Mouse (Mus musculus): ENCODE measurements around the gene Pten. TPM values are rescaled to one million over a fixed set of nuclear protein-coding genes. Genes with fewer than 3 reads are reported as not detected.

Pten gene
- total RNA-seq (2021), result 100 to 1,000 TPM; 141 to 154 TPM
- long read RNA-seq, experiment 1, full-length matches to known transcripts, result 76 of 91 reads
- long read RNA-seq, experiment 1, partial matches to known transcripts, result 4 of 91 reads
- long read RNA-seq, experiment 1, other reads (novel, unspliced or antisense), result 11 of 91 reads
- long read RNA-seq, experiment 2, full-length matches to known transcripts, result 61 of 79 reads
- long read RNA-seq, experiment 2, partial matches to known transcripts, result 3 of 79 reads
- long read RNA-seq, experiment 2, other reads (novel, unspliced or antisense), result 15 of 79 reads

DNA sequence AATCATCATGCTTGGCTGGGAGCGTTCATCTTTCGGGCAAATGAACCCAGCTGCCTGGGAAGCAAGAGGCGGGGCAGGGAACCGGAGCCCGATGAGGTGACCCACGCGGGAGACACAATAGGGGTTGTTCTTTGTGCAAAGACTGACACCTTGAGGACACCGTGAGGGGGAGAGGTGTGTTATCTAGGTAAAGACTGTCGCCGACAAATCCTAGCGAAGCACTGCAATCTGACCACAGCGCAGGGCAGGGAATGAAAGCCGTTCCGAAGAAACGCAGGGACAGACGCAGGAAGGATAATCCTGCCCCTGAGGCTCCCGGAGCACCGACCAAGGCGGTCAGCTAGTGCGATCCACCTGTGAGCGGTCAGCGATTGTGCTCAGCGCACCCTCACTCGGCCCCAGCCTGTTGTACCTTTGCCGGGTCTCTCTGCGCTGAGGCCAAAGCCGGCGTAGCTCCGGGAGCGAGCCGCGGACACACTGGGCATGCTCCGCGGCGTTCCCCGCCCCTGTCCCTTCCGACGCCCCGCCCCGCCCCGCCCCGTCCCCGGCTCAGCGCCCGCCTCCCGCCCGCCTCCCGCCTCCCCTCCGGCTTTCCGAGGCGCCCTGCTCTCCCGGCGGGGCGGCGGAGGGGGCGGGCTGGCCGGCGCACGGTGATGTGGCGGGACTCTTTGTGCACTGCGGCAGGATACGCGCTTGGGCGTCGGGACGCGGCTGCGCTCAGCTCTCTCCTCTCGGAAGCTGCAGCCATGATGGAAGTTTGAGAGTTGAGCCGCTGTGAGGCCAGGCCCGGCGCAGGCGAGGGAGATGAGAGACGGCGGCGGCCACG lies at the start of gene Pten:
Pten (plus strand) TSS at position 598 of the 826 bp plus-strand sequence.
- Histone ChIP-seq H3K27ac (peak within 1 kb of the TSS; percentile 99), H3K4me3 (peak within 1 kb of the TSS; percentile 94)
- intact Hi-C loops (cut with DNase I), result loop anchor here (2.0 to 5.0 kb wide), 5 partner anchors 44 to 608 kb away; no protein-coding TSS in a partner anchor
- peak; percentile 98 to 99 for DNase-seq (ENCODE audit: extremely low spot score in 1 of 2, low spot score in 2 of 2)
- no peak; the same call in 1 of the 2 replicates for TF ChIP-seq CTCF (IDR thresholded peaks at IDR 0.05)

DNA sequence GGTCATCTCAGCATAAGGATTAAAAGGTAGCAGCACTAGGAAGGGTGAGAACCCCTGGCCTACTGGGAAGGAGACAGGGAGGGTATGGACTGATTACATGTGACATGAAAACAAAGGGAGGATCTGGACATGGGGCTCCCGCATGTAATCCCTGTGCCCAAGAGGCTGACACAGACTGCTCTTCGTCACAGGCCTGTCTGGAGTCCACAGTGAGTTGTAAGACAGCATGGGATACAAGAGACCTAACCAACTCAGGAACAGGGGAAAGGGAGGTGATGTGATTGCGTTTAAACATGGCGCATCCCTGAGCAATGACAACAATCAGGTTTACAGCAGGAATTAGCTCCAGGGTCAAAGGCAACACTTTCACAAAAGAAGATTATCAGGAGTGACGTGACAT lies 48.3 kb upstream of the Pten start:
- TF ChIP-seq CTCF (IDR thresholded peaks at IDR 0.05), result no peak
- DNase-seq (ENCODE audit: extremely low spot score in 1 of 2, low spot score in 2 of 2), result no peak
- no peak overlapping the region for H3K4me3 ChIP-seq
- intact Hi-C loops (cut with DNase I), result no loop called here
- H3K27ac ChIP-seq, result no peak overlapping the region

DNA sequence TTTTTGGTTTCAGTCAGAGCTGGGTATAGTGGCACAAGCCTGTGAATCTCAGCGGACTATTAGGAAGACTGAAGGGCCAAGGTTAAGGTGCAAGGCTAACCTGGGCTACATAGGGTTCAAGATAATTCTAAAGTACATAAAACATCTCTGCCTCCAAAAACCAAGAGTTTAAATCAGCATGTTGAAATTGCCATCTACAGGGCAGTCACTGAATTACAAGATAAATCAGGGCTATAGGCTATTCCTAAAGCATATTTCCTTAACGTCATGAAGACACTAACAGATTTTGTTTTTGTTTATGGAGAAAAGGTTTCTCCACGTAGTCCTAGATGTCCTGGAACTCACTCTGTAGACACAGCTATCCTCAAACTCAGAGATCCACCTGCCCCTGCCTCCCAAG lies 47.0 kb upstream of the Pten start:
- DNase-seq (ENCODE audit: extremely low spot score in 1 of 2, low spot score in 2 of 2), result no peak
- intact Hi-C loops (cut with DNase I), result no loop called here

DNA sequence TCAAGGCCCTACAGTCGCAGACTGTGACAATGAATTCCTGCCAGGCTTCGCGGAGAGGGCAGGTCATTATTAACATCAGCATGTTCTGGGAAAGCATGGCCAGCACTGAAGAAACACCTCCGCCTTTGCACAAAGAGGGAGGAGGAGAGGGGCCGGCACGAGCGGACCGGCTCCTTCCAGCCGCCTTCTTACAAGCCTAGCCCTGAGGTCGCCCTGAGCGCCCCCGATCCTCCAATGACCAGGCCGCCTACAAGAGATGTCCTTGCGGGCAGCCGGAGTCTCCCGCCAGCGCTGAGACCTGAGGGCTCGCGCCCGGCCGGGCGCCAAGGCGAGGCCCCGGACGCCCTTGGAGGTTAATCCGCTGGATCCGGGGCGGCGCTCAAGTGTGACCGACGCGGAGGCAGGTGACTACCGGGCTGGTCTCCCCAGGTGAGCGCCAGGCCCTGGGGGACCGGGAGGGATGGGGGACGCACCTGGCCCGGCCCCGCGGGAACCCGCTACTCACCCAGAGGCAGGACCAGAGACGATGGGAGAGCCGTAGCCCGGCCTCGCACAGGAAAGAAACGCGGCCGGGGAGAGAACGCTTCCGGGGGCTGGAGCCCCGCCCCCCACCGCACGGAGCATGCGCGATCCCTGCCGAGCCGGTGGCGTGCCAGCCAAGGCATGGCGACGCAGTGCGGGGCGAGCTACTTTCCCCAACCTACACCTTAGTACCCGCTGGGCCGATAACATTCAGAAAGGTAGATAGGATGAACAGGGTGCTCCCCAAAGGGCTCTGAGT lies 45.3 kb upstream of the Pten start:
- intact Hi-C loops (cut with DNase I), result loop anchor here (2.0 kb wide), 1 partner anchor 45 kb away; the partner anchor contains the start of gene Pten
- Histone ChIP-seq H3K4me3 (peak overlapping the region; percentile 85), H3K27ac (peak overlapping the region; percentile 97)
- no peak for TF ChIP-seq CTCF (IDR thresholded peaks at IDR 0.05)
- peak; percentile 91 to 93 for DNase-seq (ENCODE audit: extremely low spot score in 1 of 2, low spot score in 2 of 2)

More for the DNA sequence above, 47.0 kb upstream of the Pten start:
- Histone ChIP-seq H3K4me3 (no peak overlapping the region), H3K27ac (no peak overlapping the region)
- TF ChIP-seq CTCF (IDR thresholded peaks at IDR 0.05), result peak; percentile 62

DNA sequence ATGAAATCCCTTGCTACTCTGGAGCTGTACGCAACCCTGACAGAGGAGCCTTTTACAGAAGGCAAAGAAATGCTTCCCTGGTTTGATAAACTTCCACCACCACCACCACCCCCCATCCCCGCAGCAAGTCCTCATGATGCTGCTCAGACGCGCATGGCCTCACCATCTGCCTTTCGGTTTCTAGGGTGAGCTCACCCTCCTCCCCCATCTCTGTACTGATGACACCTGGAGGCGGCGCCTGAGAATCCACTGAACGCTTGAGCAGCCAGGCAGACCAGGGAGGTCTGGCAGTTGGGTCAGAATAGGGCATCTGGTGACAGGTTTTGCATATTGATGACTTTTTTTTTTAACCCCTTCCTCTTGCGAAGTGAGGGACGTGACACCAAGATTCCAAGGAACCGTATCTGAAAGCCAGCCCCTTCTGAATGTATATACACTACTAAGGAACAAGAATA lies 44.7 kb upstream of the Pten start:
- no peak; the same call in 1 of the 2 replicates for TF ChIP-seq CTCF (IDR thresholded peaks at IDR 0.05)
- peak; percentile 69 for DNase-seq (ENCODE audit: extremely low spot score in 1 of 2, low spot score in 2 of 2)
- intact Hi-C loops (cut with DNase I), result loop anchor here (2.0 kb wide), 1 partner anchor 44 kb away; the partner anchor contains the start of gene Pten
- Histone ChIP-seq H3K27ac (peak overlapping the region; percentile 97), H3K4me3 (peak overlapping the region; percentile 85)

DNA sequence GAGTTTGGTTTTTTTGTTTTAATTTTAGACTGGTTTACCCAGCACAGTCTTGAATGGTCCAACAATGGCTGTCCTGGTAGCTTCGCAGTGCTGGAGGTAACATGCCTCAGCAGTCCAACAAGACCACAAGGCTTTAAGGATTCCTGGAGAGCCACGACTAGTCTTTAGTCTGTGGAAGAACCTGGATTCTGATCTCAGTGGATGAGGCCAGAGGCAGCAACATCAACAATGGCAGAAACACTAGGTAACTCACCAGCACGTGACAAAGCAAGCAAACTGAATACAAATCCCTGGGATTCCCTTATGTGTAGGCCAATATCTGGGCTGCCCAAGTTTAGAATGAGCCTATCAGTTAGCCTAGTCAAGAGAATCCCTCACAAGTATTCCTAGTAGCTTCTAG lies 43.8 kb upstream of the Pten start:
- no peak for TF ChIP-seq CTCF (IDR thresholded peaks at IDR 0.05)
- H3K4me3 ChIP-seq, result no peak overlapping the region
- DNase-seq (ENCODE audit: extremely low spot score in 1 of 2, low spot score in 2 of 2), result no peak
- H3K27ac ChIP-seq, result peak overlapping the region; percentile 97
- intact Hi-C loops (cut with DNase I), result loop anchor here (2.0 kb wide), 1 partner anchor 43 kb away; the partner anchor contains the start of gene Pten

DNA sequence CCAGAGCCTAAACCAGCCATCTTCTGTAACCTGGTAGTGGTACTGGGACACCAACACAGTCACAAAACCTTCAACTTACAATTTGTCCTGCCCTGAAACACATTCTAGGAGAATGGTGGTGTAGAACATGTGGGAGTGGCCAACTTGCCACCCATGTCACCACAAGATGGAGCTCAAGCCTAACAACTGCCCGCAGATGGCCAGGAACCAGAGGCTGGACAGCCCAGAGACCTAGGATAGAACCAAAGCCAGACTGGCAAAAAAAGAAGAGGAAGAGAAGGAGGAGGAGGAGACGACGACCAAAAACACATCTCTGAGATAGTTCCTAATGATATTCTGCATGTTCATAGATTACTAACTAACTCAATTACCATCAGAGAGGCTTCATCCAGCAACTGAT lies 42.1 kb upstream of the Pten start:
- Histone ChIP-seq H3K27ac (no peak overlapping the region), H3K4me3 (no peak overlapping the region)
- peak; percentile 69 to 74 for DNase-seq (ENCODE audit: extremely low spot score in 1 of 2, low spot score in 2 of 2)
- peak; percentile 86 for TF ChIP-seq CTCF (IDR thresholded peaks at IDR 0.05)
- intact Hi-C loops (cut with DNase I), result loop anchor here (1.0 to 5.0 kb wide), 3 partner anchors 97 to 651 kb away; no protein-coding TSS in a partner anchor

DNA sequence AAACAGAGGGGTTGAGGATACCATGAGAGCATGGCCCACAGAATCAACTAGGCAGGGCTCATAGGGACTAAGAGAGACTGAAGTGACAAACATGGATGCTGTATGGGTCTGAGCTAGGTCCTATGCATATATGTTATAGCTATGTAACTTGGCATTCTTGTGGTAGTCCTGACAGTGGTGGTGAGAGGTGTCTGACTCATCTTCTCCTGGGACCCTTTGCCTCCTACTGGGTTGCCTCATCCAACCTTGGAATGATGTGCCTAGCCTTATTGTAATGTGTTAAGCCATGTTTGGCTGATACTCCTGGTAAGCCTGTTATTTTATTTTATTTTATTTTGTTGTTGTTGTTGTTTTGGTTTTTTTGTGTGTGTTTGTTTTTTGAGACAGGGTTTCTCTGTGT lies 41.6 kb upstream of the Pten start:
- no peak for TF ChIP-seq CTCF (IDR thresholded peaks at IDR 0.05)
- H3K4me3 ChIP-seq, result no peak overlapping the region
- intact Hi-C loops (cut with DNase I), result loop anchor here (1.0 to 5.0 kb wide), 3 partner anchors 97 to 651 kb away; no protein-coding TSS in a partner anchor
- no peak for DNase-seq (ENCODE audit: extremely low spot score in 1 of 2, low spot score in 2 of 2)
- H3K27ac ChIP-seq, result no peak overlapping the region

DNA sequence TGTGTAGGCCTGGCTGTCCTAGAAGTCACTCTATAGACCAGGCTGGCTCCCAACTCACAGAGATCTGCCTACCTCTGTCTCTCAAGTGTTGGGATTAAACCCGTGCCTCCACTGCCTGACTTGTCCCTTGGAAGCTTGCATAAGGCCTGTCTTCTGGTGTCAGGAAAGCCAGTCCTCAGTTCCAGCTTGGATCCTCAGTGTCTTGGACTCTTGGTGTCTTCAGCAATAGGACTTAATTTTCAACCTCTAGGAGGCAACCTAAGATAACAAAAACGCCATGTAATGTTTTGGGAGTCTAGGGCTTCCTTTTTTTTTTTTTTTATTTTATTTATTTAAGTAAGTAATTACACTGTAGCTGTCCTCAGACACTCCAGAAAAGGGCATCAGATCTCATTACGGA lies 39.7 kb upstream of the Pten start:
- no peak overlapping the region for H3K27ac ChIP-seq
- TF ChIP-seq CTCF (IDR thresholded peaks at IDR 0.05), result peak; percentile 23
- intact Hi-C loops (cut with DNase I), result loop anchor here (5.0 kb wide), 1 partner anchor 95 kb away; no protein-coding TSS in a partner anchor
- H3K4me3 ChIP-seq, result no peak overlapping the region
- no peak for DNase-seq (ENCODE audit: extremely low spot score in 1 of 2, low spot score in 2 of 2)

DNA sequence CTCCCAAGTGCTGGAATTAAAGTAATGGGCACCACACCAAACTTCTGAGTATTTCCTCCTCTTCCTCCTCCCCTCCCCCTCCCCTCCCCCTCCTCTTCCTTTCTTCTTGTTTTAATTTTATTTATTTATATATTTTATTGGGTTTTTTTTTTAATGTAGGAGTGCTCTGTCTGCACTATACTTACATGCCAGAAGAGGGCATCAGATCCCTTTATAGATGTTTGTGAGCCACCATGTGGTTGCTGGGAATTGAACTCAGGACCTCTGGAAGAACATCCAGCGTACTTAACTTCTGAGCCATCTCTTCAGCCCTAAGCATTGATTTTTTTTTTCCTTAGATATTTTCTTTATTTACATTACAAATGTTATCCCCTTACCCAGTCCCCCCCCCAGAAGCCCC lies 37.0 kb upstream of the Pten start:
- peak; percentile 19 for TF ChIP-seq CTCF (IDR thresholded peaks at IDR 0.05)
- Histone ChIP-seq H3K4me3 (no peak overlapping the region), H3K27ac (no peak overlapping the region)
- no peak for DNase-seq (ENCODE audit: extremely low spot score in 1 of 2, low spot score in 2 of 2)
- intact Hi-C loops (cut with DNase I), result no loop called here

DNA sequence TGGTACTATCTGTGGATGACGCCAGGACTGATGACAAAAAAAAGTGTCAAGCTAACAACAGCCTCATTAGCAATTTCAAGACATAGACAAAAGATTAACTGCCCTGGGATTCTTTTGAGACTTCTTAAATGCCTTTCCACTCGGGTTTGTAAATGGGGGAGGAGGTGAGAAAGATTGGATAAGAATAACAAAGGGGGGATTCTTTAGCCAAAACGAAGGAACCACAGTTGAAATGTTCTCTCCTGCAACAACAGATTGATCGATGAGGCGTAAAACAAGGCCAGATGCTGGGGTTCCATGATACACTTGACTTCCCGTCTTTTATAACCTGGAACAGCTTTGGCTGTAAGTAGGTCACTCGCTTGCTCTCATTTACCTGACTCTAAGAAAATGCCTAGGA lies 33.5 kb upstream of the Pten start:
- intact Hi-C loops (cut with DNase I), result no loop called here
- Histone ChIP-seq H3K27ac (no peak overlapping the region), H3K4me3 (no peak overlapping the region)
- no peak for DNase-seq (ENCODE audit: extremely low spot score in 1 of 2, low spot score in 2 of 2)
- TF ChIP-seq CTCF (IDR thresholded peaks at IDR 0.05), result no peak

Measured in left cerebral cortex, adult 2 months (tissue).